Mouse (Mus musculus): ENCODE data around the gene Jade3. TPM values are rescaled to one million over a fixed set of nuclear protein-coding genes. Genes with fewer than 3 reads are reported as not detected.

The Jade3 gene
- polyA plus RNA-seq, 1 experiment from 2014 or later, result 5.5 TPM

GRCm38 (mm10) chrX:20520290-20520939 is 94.9 kb downstream of the Jade3 start:
- H3K27me3 ChIP-seq (replicated peaks; ENCODE audit: control insufficient read depth, insufficient read depth, low read length), result no peaks in the 10 kb centered on the region
- DNase-seq (ENCODE audit: low spot score), result no peak
- 80% methylated on average over 7 of the region's 7 CpGs for WGBS
- no peak overlapping the region for H3K4me3 ChIP-seq (ENCODE audit: low read depth, low read length)
- no peak overlapping the region for H3K9ac ChIP-seq (ENCODE audit: low read depth, low read length)
- no peak for ATAC-seq (ENCODE audit: low read depth)
- no peak overlapping the region for H3K27ac ChIP-seq (replicated peaks; ENCODE audit: low read depth, low read length)
- H3K36me3 ChIP-seq (ENCODE audit: control insufficient read depth, insufficient read depth, low read length), result no peaks in the 10 kb centered on the region
- no peaks in the 10 kb centered on the region for H3K9me3 ChIP-seq (ENCODE audit: control insufficient read depth, low read length)
- no peaks in the 10 kb centered on the region for H3K4me1 ChIP-seq (ENCODE audit: control insufficient read depth, insufficient read depth, low read length)
- no peak overlapping the region for H3K4me2 ChIP-seq (ENCODE audit: low read depth, low read length)

DNA sequence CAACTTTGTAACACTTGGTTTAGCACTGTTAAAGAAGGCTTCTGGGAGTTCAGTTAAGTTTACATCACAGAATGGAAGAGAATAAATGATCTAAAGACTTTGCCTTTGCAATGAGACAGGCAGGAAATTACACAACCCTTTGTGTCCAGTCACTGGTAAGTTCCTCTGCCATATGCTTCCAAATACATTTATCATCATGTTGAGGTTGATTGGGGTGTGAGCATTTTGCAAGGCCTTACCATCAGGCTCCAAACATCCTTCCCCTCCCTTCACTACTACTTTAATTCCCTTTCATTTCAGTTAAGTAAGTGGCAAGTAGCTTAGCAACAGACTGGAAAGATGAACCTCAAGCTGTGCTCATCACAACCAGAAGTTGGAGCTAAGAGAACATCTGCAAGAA is 96.1 kb downstream of the Jade3 start:
- Histone ChIP-seq H3K27ac (replicated peaks; ENCODE audit: low read depth, low read length) (no peak overlapping the region), H3K27me3 (replicated peaks; ENCODE audit: control insufficient read depth, insufficient read depth, low read length) (no peaks in the 10 kb centered on the region), H3K4me3 (ENCODE audit: low read depth, low read length) (no peak overlapping the region), H3K4me2 (ENCODE audit: low read depth, low read length) (no peak overlapping the region), H3K36me3 (ENCODE audit: control insufficient read depth, insufficient read depth, low read length) (no peaks in the 10 kb centered on the region), H3K4me1 (ENCODE audit: control insufficient read depth, insufficient read depth, low read length) (no peaks in the 10 kb centered on the region), H3K9ac (ENCODE audit: low read depth, low read length) (no peak overlapping the region), H3K9me3 (ENCODE audit: control insufficient read depth, low read length) (no peaks in the 10 kb centered on the region)
- ATAC-seq (ENCODE audit: low read depth), result no peak
- no peak for DNase-seq (ENCODE audit: low spot score)

- DNase-seq (ENCODE audit: low spot score) (no peak), ATAC-seq (ENCODE audit: low read depth) (no peak)
- WGBS, result 36% methylated on average over 1 of the region's 1 CpGs
- Histone ChIP-seq H3K27ac (replicated peaks; ENCODE audit: low read depth, low read length) (no peak overlapping the region), H3K9ac (ENCODE audit: low read depth, low read length) (no peak overlapping the region), H3K4me2 (ENCODE audit: low read depth, low read length) (no peak overlapping the region), H3K4me1 (ENCODE audit: control insufficient read depth, insufficient read depth, low read length) (no peaks in the 10 kb centered on the region), H3K9me3 (ENCODE audit: control insufficient read depth, low read length) (no peaks in the 10 kb centered on the region), H3K36me3 (ENCODE audit: control insufficient read depth, insufficient read depth, low read length) (no peaks in the 10 kb centered on the region), H3K4me3 (ENCODE audit: low read depth, low read length) (no peak overlapping the region), H3K27me3 (replicated peaks; ENCODE audit: control insufficient read depth, insufficient read depth, low read length) (no peaks in the 10 kb centered on the region)
Observed at GRCm38 (mm10) chrX:20532621-20533020, 107.1 kb downstream of the Jade3 start.

GRCm38 (mm10) chrX:20543867-20544266 is 118.4 kb downstream of the Jade3 start:
- Histone ChIP-seq H3K27me3 (replicated peaks; ENCODE audit: control insufficient read depth, insufficient read depth, low read length) (no peaks in the 10 kb centered on the region), H3K9me3 (ENCODE audit: control insufficient read depth, low read length) (no peaks in the 10 kb centered on the region), H3K4me3 (ENCODE audit: low read depth, low read length) (no peak overlapping the region), H3K9ac (ENCODE audit: low read depth, low read length) (no peak overlapping the region), H3K36me3 (ENCODE audit: control insufficient read depth, insufficient read depth, low read length) (no peaks in the 10 kb centered on the region), H3K27ac (replicated peaks; ENCODE audit: low read depth, low read length) (no peak overlapping the region), H3K4me1 (ENCODE audit: control insufficient read depth, insufficient read depth, low read length) (no peaks in the 10 kb centered on the region), H3K4me2 (ENCODE audit: low read depth, low read length) (no peak overlapping the region)
- ATAC-seq (ENCODE audit: low read depth) (no peak), DNase-seq (ENCODE audit: low spot score) (no peak)
- WGBS, result 74% methylated on average over 3 of the region's 3 CpGs

GRCm38 (mm10) chrX:20547609-20548008 is 122.1 kb downstream of the Jade3 start:
- 51% methylated on average over 5 of the region's 5 CpGs for WGBS
- peak overlapping the region; percentile 60 for H3K4me2 ChIP-seq (ENCODE audit: low read depth, low read length)
- peak; percentile 60 for ATAC-seq (ENCODE audit: low read depth)

DNA sequence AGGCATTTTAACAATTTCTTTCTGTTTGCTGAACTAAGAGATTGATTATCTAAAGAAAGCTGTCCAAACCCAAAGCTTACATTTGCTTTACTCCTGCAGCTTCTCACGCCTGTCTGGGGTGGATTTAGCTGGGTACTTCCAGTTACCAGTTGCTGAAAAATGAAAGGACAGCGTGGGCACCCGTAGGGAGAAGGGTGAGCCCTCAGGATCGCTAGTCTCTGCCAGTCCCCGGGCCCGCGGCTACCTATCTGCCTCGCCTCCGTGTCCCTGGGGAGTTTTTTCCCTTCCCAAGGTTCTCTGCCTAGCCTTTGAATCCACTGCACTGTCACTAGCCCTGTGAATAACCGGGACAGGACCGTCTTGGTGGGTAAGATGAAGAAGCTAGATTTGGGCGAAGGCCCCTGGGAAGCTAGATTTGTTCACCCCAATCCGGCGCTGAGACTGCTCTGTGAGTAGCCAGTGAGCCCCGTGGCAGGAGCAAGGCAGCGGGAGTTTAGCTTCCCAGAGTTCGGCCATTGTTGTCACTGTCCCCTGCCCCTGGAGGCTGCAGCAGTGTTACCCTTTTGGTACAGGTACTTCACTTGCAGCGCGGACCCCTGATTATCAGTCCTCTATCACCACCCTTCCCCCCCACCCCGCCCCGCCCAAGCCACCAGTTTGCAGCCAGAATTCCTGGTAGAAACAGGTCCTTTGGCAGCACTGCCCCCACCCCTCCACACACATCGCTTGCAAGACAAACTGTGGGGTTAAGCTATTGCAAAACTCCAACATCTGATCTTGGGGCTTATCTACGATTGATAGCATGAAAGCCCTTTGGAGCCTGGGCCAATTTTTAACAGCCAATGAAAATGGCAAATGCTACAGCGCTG is 122.8 kb downstream of the Jade3 start:
- 25% methylated on average over 22 of the region's 24 CpGs for WGBS
- no peaks in the 10 kb centered on the region for H3K27me3 ChIP-seq (replicated peaks; ENCODE audit: control insufficient read depth, insufficient read depth, low read length)
- peak overlapping the region; percentile 34 for H3K4me3 ChIP-seq (ENCODE audit: low read depth, low read length)
- peak overlapping the region; percentile 60 for H3K4me2 ChIP-seq (ENCODE audit: low read depth, low read length)
- peak overlapping the region; percentile 56; the same call in 1 of the 2 replicates for H3K9ac ChIP-seq (ENCODE audit: low read depth, low read length)
- DNase-seq (ENCODE audit: low spot score), result peak; percentile 34
- no peaks in the 10 kb centered on the region for H3K36me3 ChIP-seq (ENCODE audit: control insufficient read depth, insufficient read depth, low read length)
- peak; percentile 60 for ATAC-seq (ENCODE audit: low read depth)
- no peak overlapping the region for H3K27ac ChIP-seq (replicated peaks; ENCODE audit: low read depth, low read length)
- H3K4me1 ChIP-seq (ENCODE audit: control insufficient read depth, insufficient read depth, low read length), result no peaks in the 10 kb centered on the region
- H3K9me3 ChIP-seq (ENCODE audit: control insufficient read depth, low read length), result no peaks in the 10 kb centered on the region

More at GRCm38 (mm10) chrX:20547609-20548008, 122.1 kb downstream of the Jade3 start:
- Histone ChIP-seq H3K4me1 (ENCODE audit: control insufficient read depth, insufficient read depth, low read length) (no peaks in the 10 kb centered on the region), H3K4me3 (ENCODE audit: low read depth, low read length) (peak overlapping the region; percentile 34; the same call in 1 of the 2 replicates), H3K9ac (ENCODE audit: low read depth, low read length) (no peak overlapping the region; the same call in 1 of the 2 replicates), H3K9me3 (ENCODE audit: control insufficient read depth, low read length) (no peaks in the 10 kb centered on the region), H3K27me3 (replicated peaks; ENCODE audit: control insufficient read depth, insufficient read depth, low read length) (no peaks in the 10 kb centered on the region), H3K36me3 (ENCODE audit: control insufficient read depth, insufficient read depth, low read length) (no peaks in the 10 kb centered on the region), H3K27ac (replicated peaks; ENCODE audit: low read depth, low read length) (no peak overlapping the region)
- peak; percentile 1 for DNase-seq (ENCODE audit: low spot score)

- 47% methylated on average over 1 of the region's 1 CpGs for WGBS
- H3K36me3 ChIP-seq (ENCODE audit: control insufficient read depth, insufficient read depth, low read length), result no peaks in the 10 kb centered on the region
- ATAC-seq (ENCODE audit: low read depth) (no peak), DNase-seq (ENCODE audit: low spot score) (no peak)
- no peak overlapping the region for H3K9ac ChIP-seq (ENCODE audit: low read depth, low read length)
- no peaks in the 10 kb centered on the region for H3K9me3 ChIP-seq (ENCODE audit: control insufficient read depth, low read length)
- no peak overlapping the region for H3K27ac ChIP-seq (replicated peaks; ENCODE audit: low read depth, low read length)
- H3K4me3 ChIP-seq (ENCODE audit: low read depth, low read length), result no peak overlapping the region
- H3K27me3 ChIP-seq (replicated peaks; ENCODE audit: control insufficient read depth, insufficient read depth, low read length), result no peaks in the 10 kb centered on the region
- H3K4me2 ChIP-seq (ENCODE audit: low read depth, low read length), result peak overlapping the region; percentile 60
- no peaks in the 10 kb centered on the region for H3K4me1 ChIP-seq (ENCODE audit: control insufficient read depth, insufficient read depth, low read length)
Observed at GRCm38 (mm10) chrX:20548880-20549440, 123.5 kb downstream of the Jade3 start.

DNA sequence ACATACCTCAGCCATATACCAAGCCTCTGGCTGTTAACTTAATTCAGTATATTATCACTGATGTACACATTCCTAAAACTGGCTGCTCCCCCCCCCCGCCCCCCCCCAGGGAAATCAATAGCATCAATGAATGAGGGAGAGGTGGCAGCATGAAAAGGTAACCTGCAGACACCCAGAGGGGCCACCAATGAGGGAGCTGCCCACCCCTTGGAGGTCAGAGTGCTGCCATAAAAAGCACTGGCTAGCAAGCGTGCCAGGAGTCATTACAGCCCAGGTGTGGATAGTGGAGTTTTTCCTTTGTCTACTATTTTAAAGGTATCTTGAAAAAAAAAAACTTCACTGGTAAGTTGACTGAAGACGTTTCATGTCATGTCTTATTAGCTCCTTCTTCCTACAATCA is 124.0 kb downstream of the Jade3 start, which contains the start of gene Rgn:
Gene Rgn, plus strand, starts transcription at position 256 of the 400 bp plus-strand sequence.
- Histone ChIP-seq H3K4me1 (ENCODE audit: control insufficient read depth, insufficient read depth, low read length) (no peaks in the 10 kb centered on the region), H3K9me3 (ENCODE audit: control insufficient read depth, low read length) (no peaks in the 10 kb centered on the region), H3K36me3 (ENCODE audit: control insufficient read depth, insufficient read depth, low read length) (no peaks in the 10 kb centered on the region), H3K27me3 (replicated peaks; ENCODE audit: control insufficient read depth, insufficient read depth, low read length) (no peaks in the 10 kb centered on the region), H3K4me3 (ENCODE audit: low read depth, low read length) (peak within 1 kb of the TSS; percentile 34; the same call in 1 of the 2 replicates), H3K4me2 (ENCODE audit: low read depth, low read length) (peak within 1 kb of the TSS; percentile 60), H3K27ac (replicated peaks; ENCODE audit: low read depth, low read length) (no peak within 1 kb of the TSS), H3K9ac (ENCODE audit: low read depth, low read length) (no peak within 1 kb of the TSS)
- DNase-seq (ENCODE audit: low spot score), result no peak
- WGBS, result 60% methylated on average over 3 of the region's 3 CpGs
- ATAC-seq (ENCODE audit: low read depth), result no peak

All from embryonic facial prominence, embryonic 14.5 days (tissue).